Mouse (Mus musculus) adrenal gland, adult 18-20 months (tissue): ENCODE measurements around the gene Lrrc36. TPM values are rescaled to one million over a fixed set of nuclear protein-coding genes. Genes with fewer than 3 reads are reported as not detected.

Experiments used
- DNase-seq, 2 experiments: peaks; one replicate each; pipeline ENCODE4 v3.0.0; 2021 to 2022; ENCODE audit warnings: low spot score in 2 of 2
- total RNA-seq, 2 experiments: library from RNA; stranded (reverse); gene quantifications; 1 replicate in 1 of 2; 2 replicates in 1 of 2; pipeline ENCODE4 v1.2.3; 2021

The Lrrc36 gene
- total RNA-seq, 2 experiments from 2014 or later, result 3.3 to 4.5 TPM

- DNase-seq, result no peak
Measured at GRCm38 (mm10) chr8:105466246-105466645, 52.9 kb downstream of the Lrrc36 start.

- DNase-seq, result no peak
Measured at GRCm38 (mm10) chr8:105466700-105467291, 53.4 kb downstream of the Lrrc36 start.

GRCm38 (mm10) chr8:105467396-105467985, 54.1 kb downstream of the Lrrc36 start:
- DNase-seq, result no peak

GRCm38 (mm10) chr8:105468002-105468720, 54.8 kb downstream of the Lrrc36 start:
- DNase-seq, result no peak

- DNase-seq, result no peak
Measured at GRCm38 (mm10) chr8:105469041-105469695, 55.8 kb downstream of the Lrrc36 start.

GRCm38 (mm10) chr8:105469816-105470215, 56.4 kb downstream of the Lrrc36 start:
- no peak for DNase-seq

- no peak for DNase-seq
Measured at GRCm38 (mm10) chr8:105470262-105470661, 56.9 kb downstream of the Lrrc36 start.

GRCm38 (mm10) chr8:105470681-105471313, 57.4 kb downstream of the Lrrc36 start:
- DNase-seq, result no peak

- DNase-seq, result peak; percentile 79 to 84
Measured at GRCm38 (mm10) chr8:105471314-105472015, 58.1 kb downstream of the Lrrc36 start, which contains the start of gene Tppp3. TSS of gene Tppp3 (minus strand) at chr8:105471526.

- no peak for DNase-seq
Measured at GRCm38 (mm10) chr8:105472414-105472932, 59.1 kb downstream of the Lrrc36 start.

- DNase-seq, result no peak
Measured at GRCm38 (mm10) chr8:105472983-105473382, 59.6 kb downstream of the Lrrc36 start.

GRCm38 (mm10) chr8:105473816-105474606, 60.6 kb downstream of the Lrrc36 start:
- no peak for DNase-seq

GRCm38 (mm10) chr8:105474680-105475079, 61.3 kb downstream of the Lrrc36 start:
- no peak for DNase-seq

- no peak for DNase-seq
Measured at GRCm38 (mm10) chr8:105475254-105475653, 61.9 kb downstream of the Lrrc36 start.

GRCm38 (mm10) chr8:105475742-105476141, 62.4 kb downstream of the Lrrc36 start:
- no peak for DNase-seq

GRCm38 (mm10) chr8:105476161-105476560, 62.8 kb downstream of the Lrrc36 start:
- DNase-seq, result no peak

- DNase-seq, result peak; percentile 41 to 55
Measured at GRCm38 (mm10) chr8:105476628-105477413, 63.5 kb downstream of the Lrrc36 start.

GRCm38 (mm10) chr8:105477792-105478191, 64.4 kb downstream of the Lrrc36 start:
- DNase-seq, result no peak

GRCm38 (mm10) chr8:105481013-105481412, 67.6 kb downstream of the Lrrc36 start:
- DNase-seq, result no peak
